Comparison of ENCODE assay signal across 26 mouse cellular contexts in the genomic region with DNA sequence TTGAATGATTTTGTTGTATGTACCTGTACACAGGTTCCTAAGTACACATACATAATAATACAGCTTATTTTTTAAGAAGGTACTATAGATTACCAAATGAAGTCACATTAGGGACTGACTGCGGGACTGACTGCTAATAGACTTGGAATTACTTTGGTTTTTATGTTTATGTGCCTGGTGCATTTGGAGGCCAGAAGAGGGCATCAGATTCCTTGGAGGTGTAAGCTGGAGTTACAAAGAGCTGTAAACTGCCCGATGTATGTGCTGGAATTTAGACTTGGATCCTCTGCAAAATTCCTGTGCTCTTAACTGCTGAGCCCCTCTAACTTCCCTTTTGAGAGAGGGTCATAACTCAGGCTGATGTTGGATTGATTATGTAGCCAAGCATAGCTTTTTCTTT. TPM values are rescaled to one million over a fixed set of nuclear protein-coding genes. Genes with fewer than 3 reads are reported as not detected.
DNase-seq lines count a peak whose midpoint lies in the region; TF ChIP-seq lines count a peak whose summit lies in the region.
"Had no signal": no experiment of that assay in that cellular context is flagged by ENCODE, and none has a peak within 500 bp of the region (broad histone marks: within the 10 kb centered on the region; RNA-seq: fewer than 3 reads in every experiment).

No protein-coding gene starts in this region.

- H3K4me3 ChIP-seq in heart, adult 2 months = no peak overlapping the region
- H3K4me3 ChIP-seq in layer of hippocampus, adult 2 months = no peak overlapping the region
- H3K4me3 ChIP-seq in kidney, adult 2 months (ENCODE audit: insufficient read depth, low read depth, low read length) = no peak overlapping the region
- H3K4me3 ChIP-seq: embryonic facial prominence, embryonic 10.5 days; embryonic facial prominence, embryonic 15.5 days; forebrain, embryonic 13.5 days; hindbrain, embryonic 12.5 days; limb, embryonic 13.5 days; midbrain, embryonic 15.5 days had no signal

- TF ChIP-seq POLR2A in heart, adult 2 months (IDR thresholded peaks at IDR 0.05; ENCODE audit: insufficient read depth, low read depth, low read length) = no peak
- no peak for TF ChIP-seq POLR2A in kidney, adult 2 months (IDR thresholded peaks at IDR 0.05; ENCODE audit: low read depth, low read length)

- peaks cover 3% of the 10 kb centered on the region; the same call in 1 of the 2 replicates for H3K79me2 ChIP-seq in heart, adult 2 months (replicated peaks; ENCODE audit: control insufficient read depth, insufficient read depth, low read length)

- WGBS in heart, adult 2 months = 55% methylated on average over 2 of the region's 2 CpGs
- 30% methylated on average over 2 of the region's 2 CpGs for WGBS in kidney, adult 2 months

- no peak for DNase-seq in heart, adult 2 months
- DNase-seq in heart, adult 18-20 months = no peak
- no peak for DNase-seq in layer of hippocampus, adult 2 months (ENCODE audit: low spot score in 2 of 2)
- DNase-seq in layer of hippocampus, postnatal 25 days (ENCODE audit: extremely low spot score in 1 of 2, low spot score in 1 of 2) = no peak
- peak; percentile 32 for DNase-seq in 3T3-L1 (ENCODE audit: low read depth, low spot score)
- peak; percentile 58 for DNase-seq in brain, adult 2 months (ENCODE audit: low read depth, low spot score)
- no peak for DNase-seq in kidney, adult 2 months
- DNase-seq: adrenal gland, adult 8-10 months; B cell, adult 2 months; cerebellum, adult 8-10 months; cerebellum, postnatal 25 days; gastrocnemius, postnatal 36 days; heart, postnatal 36 days; kidney, adult 18-20 months; layer of hippocampus, adult 9-11 months; lung, postnatal 10 days; right cerebral cortex, adult 18-20 months; right cerebral cortex, postnatal 4 days; thymus, adult 2 months; thymus, postnatal 36 days had no signal

- no peak overlapping the region for H3K27ac ChIP-seq in heart, adult 2 months
- no peak overlapping the region for H3K27ac ChIP-seq in layer of hippocampus, adult 2 months
- no peak overlapping the region for H3K27ac ChIP-seq in kidney, adult 2 months (ENCODE audit: insufficient read depth, low read depth, low read length)
- H3K27ac ChIP-seq: embryonic facial prominence, embryonic 10.5 days; embryonic facial prominence, embryonic 15.5 days; forebrain, embryonic 13.5 days; hindbrain, embryonic 12.5 days; limb, embryonic 13.5 days; midbrain, embryonic 15.5 days had no signal

- TF ChIP-seq CTCF in heart, adult 2 months (IDR thresholded peaks at IDR 0.05) = peak; percentile 44
- peak; percentile 51 for TF ChIP-seq CTCF in layer of hippocampus, adult 2 months (conservative IDR thresholded peaks at IDR 0.05)
- TF ChIP-seq CTCF in kidney, adult 2 months (conservative IDR thresholded peaks at IDR 0.05; ENCODE audit: insufficient read depth, insufficient read length, low read depth, low read length) = no peak

- H3K36me3 ChIP-seq in heart, adult 2 months (ENCODE audit: control insufficient read depth, insufficient read depth, low read length) = peaks cover 5% of the 10 kb centered on the region
- H3K36me3 ChIP-seq in kidney, adult 2 months (ENCODE audit: control insufficient read depth, insufficient read depth, low read length) = peaks cover 1% of the 10 kb centered on the region; the same call in 1 of the 2 replicates

- intact Hi-C loops in heart, adult 2 months (cut with DNase I) = no loop called here

- no peak overlapping the region for H3K9ac ChIP-seq in heart, adult 2 months (ENCODE audit: low read depth, low read length)
- H3K9ac ChIP-seq: embryonic facial prominence, embryonic 15.5 days; forebrain, embryonic 13.5 days; hindbrain, embryonic 12.5 days; limb, embryonic 13.5 days; midbrain, embryonic 15.5 days had no signal

- no peak for TF ChIP-seq EP300 in heart, adult 2 months (IDR thresholded peaks at IDR 0.05; ENCODE audit: insufficient read depth, low read depth, low read length)

- H3K27me3 ChIP-seq in heart, adult 2 months (ENCODE audit: control insufficient read depth, insufficient read depth, low read length) = no peaks in the 10 kb centered on the region
- H3K27me3 ChIP-seq in kidney, adult 2 months (replicated peaks; ENCODE audit: control insufficient read depth, insufficient read depth, low read length) = no peaks in the 10 kb centered on the region
- H3K27me3 ChIP-seq: embryonic facial prominence, embryonic 15.5 days; forebrain, embryonic 13.5 days; hindbrain, embryonic 12.5 days; limb, embryonic 13.5 days; midbrain, embryonic 15.5 days had no signal

- peaks cover 1% of the 10 kb centered on the region; the same call in 1 of the 2 replicates for H3K4me1 ChIP-seq in heart, adult 2 months (ENCODE audit: control insufficient read depth, insufficient read depth, low read length)
- H3K4me1 ChIP-seq in kidney, adult 2 months (ENCODE audit: control insufficient read depth, insufficient read depth, low read length) = peaks cover 5% of the 10 kb centered on the region; the same call in 1 of the 2 replicates

RNA-seq across cellular contexts. Expression of gene Anapc7, which starts 4.1 kb away (rescaled TPM):
- total RNA-seq in heart, adult 2 months (2021) = 10 to 100 TPM; 25.9 to 27.1 TPM
- 23.2 and 25.4 TPM in 2 replicates for polyA plus RNA-seq in heart, adult 2 months (2012; rRNA removed)
- 10 to 100 TPM; 31.8 to 32.4 TPM for total RNA-seq in heart, adult 18-20 months (2021)
- 10 to 100 TPM; 32.9 to 33.2 TPM for total RNA-seq in layer of hippocampus, adult 2 months (2021)
- 10 to 100 TPM; 27.6 to 28.1 TPM for total RNA-seq in layer of hippocampus, postnatal 25 days (2021)
- 30.3 and 33.5 TPM in 2 replicates for polyA plus RNA-seq in kidney, adult 2 months (2012; rRNA removed)

RNA-seq across cellular contexts. Expression of gene Arpc3, which starts 33.9 kb away (rescaled TPM):
- 10 to 100 TPM; 91.5 to 98.7 TPM for total RNA-seq in heart, adult 2 months (2021)
- 89.6 and 97.1 TPM in 2 replicates for polyA plus RNA-seq in heart, adult 2 months (2012; rRNA removed)
- 10 to 100 TPM; 92.8 to 97.7 TPM for total RNA-seq in heart, adult 18-20 months (2021)
- total RNA-seq in layer of hippocampus, adult 2 months (2021) = 100 to 1,000 TPM; 261 to 275 TPM
- total RNA-seq in layer of hippocampus, postnatal 25 days (2021) = 100 to 1,000 TPM; 285 to 290 TPM
- polyA plus RNA-seq in kidney, adult 2 months (2012; rRNA removed) = 141 and 195 TPM in 2 replicates

RNA-seq across cellular contexts. Expression of gene Fam216a, which starts 53.4 kb away (rescaled TPM):
- total RNA-seq in heart, adult 2 months (2021) = 10 to 100 TPM; 11.1 to 12.3 TPM
- 10.7 and 15.3 TPM in 2 replicates for polyA plus RNA-seq in heart, adult 2 months (2012; rRNA removed)
- 10 to 100 TPM in 1 of 2 experiments, 1 to 10 TPM in 1; 9.7 to 11.9 TPM for total RNA-seq in heart, adult 18-20 months (2021)
- 10 to 100 TPM; 74.2 to 78.0 TPM for total RNA-seq in layer of hippocampus, adult 2 months (2021)
- 10 to 100 TPM; 73.8 to 78.8 TPM for total RNA-seq in layer of hippocampus, postnatal 25 days (2021)
- 20.7 and 20.8 TPM in 2 replicates for polyA plus RNA-seq in kidney, adult 2 months (2012; rRNA removed)

RNA-seq across cellular contexts. Expression of gene Gpn3, which starts 53.9 kb away (rescaled TPM):
- total RNA-seq in heart, adult 2 months (2021) = 10 to 100 TPM; 23.5 to 28.0 TPM
- polyA plus RNA-seq in heart, adult 2 months (2012; rRNA removed) = 19.2 and 19.8 TPM in 2 replicates
- 10 to 100 TPM; 31.8 to 33.0 TPM for total RNA-seq in heart, adult 18-20 months (2021)
- total RNA-seq in layer of hippocampus, adult 2 months (2021) = 10 to 100 TPM; 30.0 to 32.3 TPM
- 10 to 100 TPM; 26.4 to 28.2 TPM for total RNA-seq in layer of hippocampus, postnatal 25 days (2021)
- 28.2 and 28.8 TPM in 2 replicates for polyA plus RNA-seq in kidney, adult 2 months (2012; rRNA removed)

Comparison
In these comparisons a context has a peak if more than half of its experiments do, and no peak if none do; other contexts are left out.
1. DNase-seq: peak in 3T3-L1 (single experiment) and brain, adult 2 months (single experiment); none in heart, adult 2 months (0 of 2), heart, adult 18-20 months (0 of 2), layer of hippocampus, adult 2 months (0 of 2), layer of hippocampus, postnatal 25 days (0 of 2) and kidney, adult 2 months (single experiment).
2. RNA of gene Fam216a, which starts 53.4 kb away (total RNA-seq): 73.8 to 78.8 TPM in layer of hippocampus, postnatal 25 days and 74.2 to 78.0 TPM in layer of hippocampus, adult 2 months; 11.1 to 12.3 TPM in heart, adult 2 months and 9.7 to 11.9 TPM in heart, adult 18-20 months; every median in the first group is over 4 times any median in the second.